Mouse (Mus musculus): ENCODE results near the gene Epm2aip1. TPM values are rescaled to one million over a fixed set of nuclear protein-coding genes. Genes with fewer than 3 reads are reported as not detected.
A peak's percentile ranks its signal among the peaks of the same experiment; 100 is the strongest.

Gene Epm2aip1
- 1 to 10 TPM; 5.0 to 9.3 (median 8.6) TPM for polyA plus RNA-seq (2017; shearing (Covaris generic))

GRCm38 (mm10) chr9:111271434-111272160 lies at the start of gene Epm2aip1, which contains the start of gene Mlh1:
TSS of gene Epm2aip1 (plus strand) at chr9:111271929.
TSS of gene Mlh1 (minus strand) at chr9:111271791.
- peak; percentile 90 for ATAC-seq

GRCm38 (mm10) chr9:111223406-111223805 lies 48.3 kb upstream of the Epm2aip1 start:
- no peak for ATAC-seq

DNA sequence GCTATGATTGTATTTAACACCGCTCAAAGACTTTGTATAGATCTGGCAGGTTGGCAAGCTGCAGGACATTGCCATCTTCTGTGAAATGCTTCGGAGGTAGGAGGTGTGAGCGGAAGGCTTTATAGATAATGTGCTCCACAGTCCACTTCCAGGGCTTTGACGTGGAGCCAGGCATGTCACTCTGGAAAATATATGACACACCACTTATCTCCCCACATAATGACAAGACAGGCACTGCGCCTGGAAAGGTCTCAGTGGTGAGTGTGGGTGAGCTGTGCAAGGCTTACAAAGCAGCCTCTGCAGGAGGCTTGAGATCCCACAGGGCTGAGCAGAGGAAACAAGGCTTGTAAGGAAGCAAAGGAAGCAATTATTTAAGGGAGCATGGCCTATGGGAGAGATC lies 43.3 kb upstream of the Epm2aip1 start:
- ATAC-seq = no peak

- ATAC-seq = no peak
Observed at GRCm38 (mm10) chr9:111234701-111235100, 37.0 kb upstream of the Epm2aip1 start.

- ATAC-seq = no peak
Observed at GRCm38 (mm10) chr9:111237726-111238125, 34.0 kb upstream of the Epm2aip1 start.

DNA sequence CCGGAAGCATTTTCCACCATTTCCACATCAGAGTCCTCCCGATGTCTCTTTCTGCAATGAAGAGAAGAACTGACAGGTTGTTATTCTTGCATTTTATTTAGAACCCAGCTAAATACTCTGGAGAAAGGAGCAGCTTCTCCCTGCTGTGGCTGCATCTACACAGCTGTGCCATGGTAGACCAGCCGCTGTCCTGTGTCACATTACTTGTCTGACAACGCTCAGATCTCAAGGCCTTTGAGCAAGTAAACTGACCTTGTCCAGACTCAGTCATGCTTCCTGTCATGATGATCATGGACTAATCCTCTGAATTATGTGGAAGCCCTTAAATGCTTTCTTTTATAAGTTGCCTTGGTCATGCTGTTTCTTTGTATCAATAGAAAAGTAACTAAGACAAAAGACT lies 31.9 kb upstream of the Epm2aip1 start:
- ATAC-seq = no peak

GRCm38 (mm10) chr9:111243384-111243783 lies 28.3 kb upstream of the Epm2aip1 start:
- ATAC-seq = no peak

DNA sequence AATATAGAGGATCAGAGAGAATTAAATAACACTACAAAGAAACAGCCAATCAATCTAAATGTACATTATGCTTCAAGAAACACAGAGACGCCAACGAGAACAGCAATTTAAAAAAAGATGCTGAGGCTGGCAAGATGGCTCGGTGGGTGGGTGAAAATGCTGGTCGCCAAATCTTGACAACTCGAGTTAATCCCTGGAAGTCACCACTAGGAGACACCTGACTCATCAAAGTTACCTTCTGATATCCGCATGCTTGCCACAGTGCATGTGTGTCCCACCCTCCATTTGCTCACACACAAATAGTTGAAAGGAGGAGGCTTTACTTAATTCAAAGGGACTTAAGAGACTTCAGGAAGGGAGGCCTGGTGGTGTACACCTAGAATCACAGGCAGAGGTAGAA lies 26.2 kb upstream of the Epm2aip1 start:
- no peak for ATAC-seq

DNA sequence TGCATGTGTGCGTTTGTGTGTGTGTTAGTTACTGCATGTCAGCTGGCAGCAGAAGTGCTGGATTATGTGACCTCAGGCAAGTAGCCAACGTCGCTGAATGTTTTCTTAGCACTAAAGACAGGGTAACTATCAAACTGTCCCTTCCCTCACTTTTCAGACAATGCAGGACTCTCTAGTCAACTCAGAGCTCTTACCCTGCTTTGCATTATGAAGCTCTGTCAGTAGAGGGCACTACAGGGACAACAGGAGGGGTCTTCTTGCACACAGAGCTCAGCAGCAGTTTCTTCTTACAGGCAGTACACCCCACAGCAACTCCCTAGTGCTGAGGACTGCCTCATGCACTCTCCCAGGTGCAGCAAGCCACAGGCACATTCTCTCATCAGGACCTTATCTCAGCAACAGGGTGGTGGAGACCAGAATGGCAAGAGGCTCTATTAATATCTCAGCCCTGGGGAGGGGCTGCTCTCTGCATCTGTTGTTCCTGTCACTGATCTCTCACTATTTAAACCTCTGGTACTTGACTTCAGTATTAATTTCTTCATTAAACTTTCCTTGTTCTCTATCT lies 24.0 kb upstream of the Epm2aip1 start:
- no peak for ATAC-seq

DNA sequence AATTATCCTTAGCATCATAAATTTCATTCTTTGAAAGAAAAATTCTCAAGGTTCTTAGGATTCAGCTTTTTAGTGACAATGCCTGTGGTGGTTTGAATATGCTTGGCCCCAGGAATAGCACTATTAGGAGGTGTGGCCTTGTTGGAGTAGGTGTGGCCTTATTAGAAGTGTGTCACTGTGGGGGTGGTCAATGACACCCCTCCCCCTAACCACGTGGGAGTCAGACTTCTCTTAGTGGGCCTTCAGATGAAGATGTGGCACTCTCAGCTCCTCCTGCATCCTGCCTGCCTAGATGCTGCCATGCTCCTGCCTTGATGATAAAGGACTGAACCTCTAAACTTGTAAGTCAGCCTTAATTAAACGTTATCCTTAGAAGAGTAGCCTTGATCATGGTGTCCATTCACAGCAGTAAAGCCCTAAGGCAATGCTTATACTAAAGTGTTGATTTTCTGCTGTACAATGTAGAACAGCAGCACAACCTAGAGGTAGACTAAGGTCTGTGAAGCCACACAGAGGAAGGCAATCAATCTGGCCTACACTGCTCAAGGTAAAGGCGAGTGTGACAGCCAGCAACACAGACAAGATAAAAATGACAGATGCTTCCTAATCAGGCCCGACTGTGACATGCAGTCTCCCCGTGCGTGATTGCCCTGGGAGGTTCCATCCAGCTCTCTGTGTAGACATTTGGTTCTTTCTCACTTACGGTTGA lies 19.4 kb upstream of the Epm2aip1 start:
- no peak for ATAC-seq

DNA sequence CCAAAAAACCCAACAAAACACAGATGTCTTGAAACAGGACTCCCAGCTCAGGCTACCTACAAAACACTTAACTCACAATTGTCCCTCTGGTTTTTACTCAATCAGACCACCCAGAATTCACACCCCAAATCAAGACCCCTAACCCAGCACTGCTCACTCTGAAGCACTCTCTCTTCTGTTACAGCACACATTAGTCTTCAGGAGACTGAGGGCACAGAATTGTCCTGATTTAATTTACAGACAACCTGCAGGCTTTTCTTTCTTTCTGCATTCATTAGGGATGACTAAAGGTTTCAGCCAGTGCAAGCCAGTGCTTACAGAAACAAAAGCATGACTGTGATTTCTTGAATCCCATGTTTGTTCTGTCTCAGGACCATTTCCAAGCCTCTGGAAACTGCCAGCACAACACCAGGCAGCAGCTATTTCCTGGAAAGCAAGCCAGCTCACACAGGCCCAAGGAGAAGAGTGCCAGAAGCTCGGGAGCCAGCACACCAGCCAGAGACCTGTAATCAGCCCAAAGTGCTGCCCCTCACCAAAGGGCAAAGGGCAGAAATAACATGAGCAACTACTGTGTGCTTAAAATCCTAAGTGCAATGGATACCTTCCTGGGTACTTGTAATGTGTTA lies 11.3 kb upstream of the Epm2aip1 start:
- ATAC-seq = no peak

DNA sequence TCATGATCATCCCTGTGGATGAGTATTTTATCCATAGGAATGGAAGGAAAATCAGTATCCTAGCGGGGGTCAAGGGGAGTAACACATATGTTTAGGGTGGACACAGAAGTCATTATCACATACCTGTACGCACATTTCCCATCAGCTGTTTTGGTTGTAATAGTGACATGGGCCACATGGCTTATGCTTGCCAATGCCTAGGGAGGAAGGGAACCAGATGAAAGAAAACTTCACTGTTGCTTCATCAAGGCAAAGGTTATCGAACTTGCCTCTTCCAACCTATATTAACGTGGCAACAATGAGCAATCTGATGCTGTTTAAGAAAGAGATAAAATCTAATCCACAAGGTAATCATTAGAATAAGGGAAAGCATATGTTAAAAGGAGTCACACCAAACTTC lies 10.4 kb upstream of the Epm2aip1 start:
- ATAC-seq = no peak

DNA sequence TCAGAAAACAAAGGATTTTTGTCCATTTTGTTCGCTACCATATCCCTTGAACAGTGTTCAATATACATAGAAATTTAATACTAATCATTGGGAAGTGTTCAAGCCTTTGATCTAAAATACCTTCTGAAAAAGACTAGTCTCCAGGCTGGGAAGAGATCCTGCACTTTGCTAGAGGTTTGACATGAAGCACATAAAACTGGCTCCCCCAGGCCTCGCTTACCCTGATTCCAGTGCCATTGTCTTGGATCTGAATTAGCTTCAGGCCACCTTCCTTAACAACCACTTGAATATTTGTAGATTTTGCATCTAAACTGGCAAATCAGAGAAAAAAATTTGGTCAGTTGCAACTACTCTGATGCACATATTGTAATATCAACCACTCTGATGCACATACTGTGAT lies 3.7 kb upstream of the Epm2aip1 start:
- no peak for ATAC-seq

- no peak for ATAC-seq
Observed at GRCm38 (mm10) chr9:111270606-111271005, 1.1 kb upstream of the Epm2aip1 start.

- ATAC-seq = peak; percentile 12
Observed at GRCm38 (mm10) chr9:111271056-111271433, 684 bp upstream of the Epm2aip1 start.

DNA sequence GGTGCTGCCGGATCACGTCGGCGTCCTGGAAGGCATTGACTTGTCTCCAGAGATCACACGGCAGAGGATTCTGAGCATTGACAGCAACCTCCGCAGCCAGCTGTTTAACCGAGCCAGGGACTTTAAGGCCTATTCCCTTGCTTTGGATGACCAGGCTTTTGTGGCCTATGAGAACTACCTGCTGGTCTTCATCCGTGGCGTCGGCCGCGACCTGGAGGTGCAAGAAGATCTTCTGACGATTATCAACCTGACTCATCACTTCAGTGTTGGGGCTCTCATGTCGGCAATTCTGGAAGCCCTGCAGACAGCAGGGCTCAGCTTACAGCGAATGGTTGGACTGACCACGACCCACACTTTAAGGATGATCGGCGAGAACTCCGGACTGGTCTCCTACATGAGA lies 627 bp downstream of the Epm2aip1 start:
- no peak for ATAC-seq

DNA sequence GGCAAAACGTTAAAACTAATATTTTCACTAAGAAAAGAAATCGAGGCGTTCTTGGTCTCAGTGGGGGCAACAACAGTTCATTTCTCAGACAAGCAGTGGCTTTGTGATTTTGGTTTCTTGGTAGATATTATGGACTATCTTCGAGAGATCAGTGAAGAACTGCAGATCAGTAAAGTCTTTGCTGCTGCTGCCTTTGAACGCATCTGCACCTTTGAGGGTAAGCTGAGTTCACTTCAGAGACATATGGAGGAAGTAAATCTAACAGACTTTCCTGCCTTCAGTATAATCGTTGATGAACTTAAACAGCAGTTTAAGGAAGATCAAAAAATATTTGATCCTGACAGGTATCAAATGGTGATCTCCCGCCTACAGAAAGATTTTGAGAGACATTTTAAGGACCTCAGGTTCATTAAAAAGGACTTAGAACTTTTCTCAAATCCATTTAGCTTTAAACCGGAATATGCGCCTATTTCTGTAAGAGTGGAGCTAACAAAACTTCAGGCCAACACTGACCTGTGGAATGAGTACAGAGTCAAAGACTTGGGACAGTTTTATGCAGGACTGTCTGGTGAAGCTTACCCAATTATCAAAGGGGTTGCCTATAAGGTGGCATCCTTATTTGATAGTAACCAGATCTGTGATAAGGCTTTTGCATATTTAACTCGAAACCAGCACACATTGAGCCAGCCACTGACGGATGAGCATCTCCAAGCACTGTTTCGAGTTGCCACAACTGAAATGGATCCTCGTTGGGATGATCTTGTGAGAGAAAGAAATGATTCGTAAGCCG lies 1.5 kb downstream of the Epm2aip1 start:
- ATAC-seq = no peak

- ATAC-seq = no peak
Observed at GRCm38 (mm10) chr9:111273958-111274357, 2.2 kb downstream of the Epm2aip1 start.

DNA sequence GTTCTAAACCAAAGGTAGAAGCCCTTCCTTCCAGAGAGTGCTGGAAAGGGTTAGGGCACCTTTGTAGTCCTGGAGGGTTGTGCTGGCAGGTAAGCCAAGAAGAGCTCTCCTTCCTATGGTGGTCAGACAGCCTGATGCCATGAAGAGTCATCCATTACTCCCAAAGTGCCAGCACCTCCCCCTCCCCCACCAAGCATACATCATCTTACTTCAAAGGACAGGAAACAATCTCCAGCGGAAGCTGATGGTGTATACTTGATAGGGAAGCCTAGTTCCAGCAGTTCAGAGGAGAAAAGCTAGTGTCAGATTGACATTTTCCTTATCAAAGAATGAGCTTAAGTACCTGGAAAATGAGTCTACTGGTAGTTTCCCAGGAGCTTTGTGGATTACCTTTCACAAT lies 3.4 kb downstream of the Epm2aip1 start:
- no peak for ATAC-seq

DNA sequence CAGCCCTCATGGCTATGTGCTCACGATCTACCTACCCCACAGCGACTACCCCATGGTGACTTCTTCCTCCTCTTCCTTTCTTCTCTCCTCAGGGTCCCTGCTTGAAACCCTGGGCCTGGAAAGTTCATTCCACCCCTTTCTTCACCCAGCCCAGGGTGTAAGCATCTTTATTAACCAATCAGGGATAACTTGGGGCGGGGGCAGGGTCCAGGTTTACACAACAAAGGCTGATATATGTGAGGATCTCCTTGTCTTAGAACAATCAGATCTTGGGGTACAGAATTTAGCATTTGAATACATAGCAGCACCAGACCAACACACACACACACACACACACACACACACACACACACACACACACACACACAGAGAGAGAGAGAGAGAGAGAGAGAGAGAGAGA lies 13.3 kb downstream of the Epm2aip1 start:
- ATAC-seq = no peak

GRCm38 (mm10) chr9:111285676-111286075 lies 13.9 kb downstream of the Epm2aip1 start:
- ATAC-seq = no peak

DNA sequence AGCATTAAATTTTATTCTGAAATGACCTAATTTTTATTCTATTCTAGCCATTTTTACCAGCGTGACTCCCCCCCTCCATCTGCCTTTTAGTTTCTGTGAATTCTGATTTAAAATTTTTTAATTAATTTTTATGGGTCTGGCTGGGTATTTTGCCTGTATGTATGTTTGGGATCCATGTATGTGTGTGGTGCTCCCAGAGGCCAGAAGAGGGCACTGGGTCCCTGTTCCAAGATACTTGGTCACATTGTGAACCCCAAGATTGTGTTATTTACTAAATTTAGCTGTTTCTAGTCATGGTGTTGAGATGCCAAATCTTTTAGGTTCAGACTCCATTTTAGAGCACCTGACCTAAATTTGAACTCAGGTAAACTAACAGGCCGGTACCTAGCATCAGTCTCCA lies 14.7 kb downstream of the Epm2aip1 start:
- no peak for ATAC-seq

GRCm38 (mm10) chr9:111287956-111288355 lies 16.2 kb downstream of the Epm2aip1 start:
- ATAC-seq = no peak

All from inflammation-experienced regulatory T-cells, adult 6 months (primary cell).